Mouse (Mus musculus) stomach, embryonic 16.5 days (tissue): ENCODE results near the gene Mthfd1l. TPM values are rescaled to one million over a fixed set of nuclear protein-coding genes. Genes with fewer than 3 reads are reported as not detected.

Source experiments
- ATAC-seq: fragments of 200-750 bp; cut with Nextera tagmentation; 2 replicates; pipeline ENCODE4 v1.8.0; 2017; ENCODE audit warnings: moderate number of reproducible peaks, moderate TSS enrichment; ENCODE audit not compliant: insufficient read depth, low FRiP score
- H3K27ac ChIP-seq: fragments of 300-500 bp; sonication (generic); 2 replicates; pipeline ENCODE4 v1.5.1; 2014; ENCODE audit warnings: low read length
- H3K27me3 ChIP-seq: fragments of 300-500 bp; sonication (generic); 2 replicates; pipeline ENCODE4 v1.6.1; 2014; ENCODE audit warnings: low read length, control low read depth, mixed read lengths; ENCODE audit not compliant: control insufficient read depth, insufficient read depth
- H3K36me3 ChIP-seq: fragments of 300-500 bp; sonication (generic); 2 replicates; pipeline ENCODE4 v1.6.1; 2014; ENCODE audit warnings: low read length; ENCODE audit not compliant: control insufficient read depth, insufficient read depth
- H3K4me1 ChIP-seq: fragments of 300-500 bp; sonication (generic); 2 replicates; pipeline ENCODE4 v1.6.1; 2014; ENCODE audit warnings: low read length, control low read depth, mixed read lengths; ENCODE audit not compliant: control insufficient read depth, insufficient read depth
- H3K4me2 ChIP-seq: fragments of 300-500 bp; sonication (generic); 2 replicates; pipeline ENCODE4 v1.6.1; 2014; ENCODE audit warnings: low read depth, low read length, mixed read lengths
- H3K4me3 ChIP-seq: fragments of 300-500 bp; sonication (generic); replicated peaks from 2 replicates; pipeline ENCODE4 v1.5.1; 2014; ENCODE audit warnings: mild to moderate bottlenecking, low read length
- H3K9ac ChIP-seq: fragments of 300-500 bp; sonication (generic); 2 replicates; pipeline ENCODE4 v1.6.1; 2014; ENCODE audit warnings: low read length
- H3K9me3 ChIP-seq: fragments of 300-500 bp; sonication (generic); replicated peaks from 2 replicates; pipeline ENCODE4 v1.6.1; 2016; ENCODE audit warnings: low read length, control low read depth; ENCODE audit not compliant: control insufficient read depth
- WGBS: fragments of 180-500 bp; shearing (Covaris S2); extraction: QIAGEN DNeasy Blood & Tissue Kit; methylation state at CpG from one replicate; pipeline ENCODE4 v1.1.7; 2014; 5-methylcytosine and 5-hydroxymethylcytosine counted together
- polyA plus RNA-seq: library from polyadenylated mRNA; unstranded; fragments of >200 nt; fragmentation: Nextera tagmentation; extraction: Ambion mirVana; gene quantifications from 2 replicates; pipeline ENCODE4 v1.2.1, GENCODE M21; 2015

Mthfd1l gene
- polyA plus RNA-seq, 1 experiment from 2014 or later: 14.0 TPM

DNA sequence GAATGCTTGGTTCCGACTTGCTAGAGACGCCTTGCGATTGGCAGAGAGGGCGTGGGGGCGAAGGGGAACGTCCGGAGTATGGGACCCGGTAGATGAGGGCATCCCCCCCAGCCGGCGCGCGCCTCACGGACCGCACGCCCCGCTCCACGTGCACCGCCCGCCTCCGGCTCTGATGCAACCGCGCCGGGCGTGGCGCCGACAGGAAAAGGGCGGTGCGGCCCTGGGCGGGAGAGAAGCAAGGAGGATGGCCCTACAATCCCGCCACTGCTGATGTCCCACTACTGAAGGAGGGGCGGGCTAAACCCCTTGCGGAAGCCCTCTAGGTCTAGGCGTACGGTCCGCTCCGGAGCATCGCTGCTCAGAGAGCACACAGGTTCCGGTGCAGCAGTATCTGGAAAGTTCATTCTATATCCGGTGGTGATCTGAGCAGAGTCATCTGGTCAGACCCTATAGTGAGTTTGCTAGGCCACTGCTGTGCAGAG, 712 bp downstream of the Mthfd1l start:
- peak; percentile 91 for ATAC-seq
- Histone ChIP-seq H3K4me1 (peaks cover 19% of the 10 kb centered on the region; the same call in 1 of the 2 replicates), H3K9me3 (no peaks in the 10 kb centered on the region), H3K9ac (peak overlapping the region; percentile 83), H3K27ac (peak overlapping the region; percentile 93), H3K36me3 (no peaks in the 10 kb centered on the region), H3K4me3 (peak overlapping the region; percentile 76), H3K27me3 (no peaks in the 10 kb centered on the region), H3K4me2 (peak overlapping the region; percentile 58)
- WGBS: under 1% methylated on average over 39 of the region's 39 CpGs

DNA sequence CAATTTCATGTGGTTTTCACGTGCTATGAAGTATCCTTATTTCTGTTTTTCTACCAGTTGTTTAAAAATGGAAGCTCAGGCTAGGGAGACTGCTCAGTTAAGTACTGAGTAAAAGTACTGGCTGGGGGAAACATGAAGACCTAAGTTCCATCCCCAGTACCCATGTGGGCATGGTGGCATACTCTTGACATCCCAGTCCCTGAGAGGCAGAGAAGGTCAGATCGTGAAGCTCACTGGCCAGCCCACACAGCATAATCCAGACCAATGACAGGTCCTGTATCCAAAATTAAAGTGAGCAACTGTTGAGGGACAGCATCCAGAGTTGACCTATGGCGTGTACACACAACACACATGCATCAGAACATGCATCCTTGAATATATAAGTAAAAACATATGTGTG, 1.5 kb downstream of the Mthfd1l start:
- Histone ChIP-seq H3K4me1 (peaks cover 19% of the 10 kb centered on the region; the same call in 1 of the 2 replicates), H3K4me3 (no peak overlapping the region), H3K27ac (no peak overlapping the region), H3K36me3 (no peaks in the 10 kb centered on the region; the same call in 1 of the 2 replicates), H3K9me3 (no peaks in the 10 kb centered on the region), H3K9ac (0 out of 2 replicates have a peak overlapping the region, but pooled peaks have one; percentile 32), H3K4me2 (peak overlapping the region; percentile 58), H3K27me3 (no peaks in the 10 kb centered on the region)
- ATAC-seq: no peak
- WGBS: 65% methylated on average over 3 of the region's 3 CpGs

DNA sequence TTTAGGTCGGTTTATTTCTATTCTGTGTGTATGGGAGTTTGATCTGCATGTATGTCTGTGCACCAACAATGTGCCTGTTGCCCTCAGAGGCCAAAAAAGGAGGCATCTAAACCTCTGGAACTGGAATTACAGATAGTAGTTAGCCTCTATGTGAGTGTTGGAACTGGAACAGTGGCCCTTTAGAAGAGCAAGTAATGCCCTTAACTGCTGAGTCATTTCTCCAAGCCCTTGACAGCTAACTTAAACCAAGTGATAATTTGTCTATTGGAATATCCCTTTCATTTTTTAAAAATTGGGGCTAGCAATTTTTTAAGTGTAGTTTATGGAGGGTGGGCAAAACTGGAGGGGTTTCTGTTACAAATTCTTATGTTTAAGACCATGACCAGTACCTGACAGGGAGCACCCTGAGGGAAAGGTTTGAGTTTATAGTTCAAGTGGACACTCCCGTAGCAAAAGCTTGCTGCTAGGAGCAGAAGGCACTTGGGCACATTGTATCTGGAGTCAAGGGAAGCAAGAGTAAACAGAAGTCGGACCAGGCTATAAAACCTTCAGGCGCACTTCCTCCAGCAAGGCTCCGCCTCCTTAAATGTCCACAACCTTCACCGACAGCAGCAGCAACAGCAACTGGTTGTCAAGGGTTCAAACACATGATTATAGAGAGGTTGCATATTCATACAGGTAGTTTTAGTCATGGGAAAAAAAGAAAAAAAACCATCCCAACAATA, 3.1 kb downstream of the Mthfd1l start:
- Histone ChIP-seq H3K36me3 (peaks cover 12% of the 10 kb centered on the region), H3K4me1 (peaks cover 19% of the 10 kb centered on the region; the same call in 1 of the 2 replicates), H3K27me3 (no peaks in the 10 kb centered on the region), H3K27ac (peak overlapping the region; percentile 2), H3K4me2 (no peak overlapping the region), H3K9ac (no peak overlapping the region), H3K9me3 (no peaks in the 10 kb centered on the region), H3K4me3 (no peak overlapping the region)
- WGBS: 38% methylated on average over 6 of the region's 6 CpGs
- ATAC-seq: no peak

DNA sequence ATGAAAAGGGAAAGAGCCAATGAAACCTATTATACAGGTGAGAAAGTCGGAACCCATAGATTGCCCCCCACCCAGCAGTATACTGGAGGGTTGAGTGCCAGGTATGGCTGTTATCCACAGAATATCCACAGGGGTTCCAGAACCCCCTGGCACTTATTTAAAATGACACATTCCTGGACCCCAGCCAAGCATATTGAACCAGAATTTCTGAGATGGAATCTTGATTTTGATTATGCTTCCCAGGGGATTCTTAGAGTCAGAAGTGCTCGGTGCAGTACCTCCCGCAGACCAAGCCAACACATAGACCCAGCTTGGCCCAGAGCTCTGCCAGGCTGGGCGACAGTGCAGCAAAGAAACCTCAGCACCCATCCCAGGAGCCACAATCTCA, 3.7 kb downstream of the Mthfd1l start:
- Histone ChIP-seq H3K27me3 (no peaks in the 10 kb centered on the region), H3K4me2 (no peak overlapping the region), H3K4me3 (no peak overlapping the region), H3K27ac (no peak overlapping the region), H3K9ac (no peak overlapping the region), H3K4me1 (peaks cover 19% of the 10 kb centered on the region; the same call in 1 of the 2 replicates), H3K36me3 (peaks cover 12% of the 10 kb centered on the region), H3K9me3 (no peaks in the 10 kb centered on the region)
- no peak for ATAC-seq
- WGBS: 78% methylated on average over 4 of the region's 4 CpGs

DNA sequence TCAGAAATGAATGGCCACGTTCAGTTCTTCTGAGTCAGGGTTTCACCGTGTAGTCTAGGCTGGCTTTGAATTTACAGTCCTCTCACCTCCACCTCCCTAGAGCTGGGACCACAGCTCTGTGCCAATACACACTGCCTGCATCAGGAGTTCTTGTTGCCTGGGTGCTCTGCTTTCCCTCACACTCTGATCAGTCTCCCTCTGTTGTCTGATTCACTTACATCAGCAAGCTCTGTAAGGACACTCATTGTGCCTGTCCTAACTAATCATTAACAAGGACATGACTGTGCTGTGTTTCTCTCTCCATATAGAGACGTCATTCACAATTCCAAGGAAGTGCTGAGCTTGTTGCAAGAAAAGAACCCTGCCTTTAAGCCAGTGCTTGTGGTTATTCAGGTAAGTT, 5.4 kb downstream of the Mthfd1l start:
- 0 out of 2 replicates have a peak overlapping the region, but pooled peaks have one; percentile 8 for H3K27ac ChIP-seq
- peaks cover 12% of the 10 kb centered on the region for H3K36me3 ChIP-seq
- H3K27me3 ChIP-seq: no peaks in the 10 kb centered on the region
- no peak overlapping the region for H3K4me2 ChIP-seq
- H3K4me3 ChIP-seq: no peak overlapping the region
- peaks cover 10% of the 10 kb centered on the region; the same call in 1 of the 2 replicates for H3K4me1 ChIP-seq
- no peak overlapping the region for H3K9ac ChIP-seq
- no peaks in the 10 kb centered on the region for H3K9me3 ChIP-seq
- no peak for ATAC-seq
- WGBS: 51% methylated on average over 3 of the region's 3 CpGs

DNA sequence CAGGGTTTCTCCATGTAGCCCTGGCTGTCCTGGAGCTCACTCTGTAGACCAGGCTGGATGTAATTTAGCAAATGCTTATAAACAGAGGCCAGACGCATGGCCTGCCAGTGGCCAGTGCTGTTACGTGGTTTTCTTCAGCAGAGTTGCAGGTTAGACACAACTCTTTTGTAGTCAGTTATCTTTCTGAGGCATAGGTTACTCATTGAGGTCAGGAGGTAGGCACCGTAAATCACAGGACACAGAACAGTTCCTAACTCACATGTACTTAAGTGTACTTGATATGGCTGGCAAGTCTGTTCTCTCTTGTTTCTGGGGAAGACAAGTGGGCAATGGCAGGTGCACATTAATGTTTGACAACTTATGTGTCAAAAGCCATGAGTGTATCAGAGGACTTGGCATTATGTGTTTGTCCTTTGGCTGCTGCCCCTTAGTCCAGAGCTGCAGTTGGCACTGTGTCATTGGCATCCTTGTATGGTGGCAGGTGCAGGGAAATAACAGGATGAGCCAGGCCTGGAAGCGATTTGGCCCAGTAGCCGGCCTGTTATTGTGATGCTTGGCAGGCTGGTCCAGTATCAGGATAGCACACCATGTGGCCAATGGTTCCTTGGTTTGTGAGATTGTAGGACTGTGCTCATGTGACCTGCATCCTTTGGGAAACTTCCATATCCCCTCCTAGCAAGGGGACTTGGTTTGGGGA, 6.0 kb downstream of the Mthfd1l start:
- Histone ChIP-seq H3K9me3 (no peaks in the 10 kb centered on the region), H3K27ac (no peak overlapping the region), H3K9ac (no peak overlapping the region), H3K36me3 (peaks cover 12% of the 10 kb centered on the region), H3K4me3 (no peak overlapping the region), H3K4me2 (no peak overlapping the region), H3K27me3 (no peaks in the 10 kb centered on the region), H3K4me1 (peaks cover 10% of the 10 kb centered on the region; the same call in 1 of the 2 replicates)
- ATAC-seq: no peak
- WGBS: 85% methylated on average over 5 of the region's 5 CpGs

DNA sequence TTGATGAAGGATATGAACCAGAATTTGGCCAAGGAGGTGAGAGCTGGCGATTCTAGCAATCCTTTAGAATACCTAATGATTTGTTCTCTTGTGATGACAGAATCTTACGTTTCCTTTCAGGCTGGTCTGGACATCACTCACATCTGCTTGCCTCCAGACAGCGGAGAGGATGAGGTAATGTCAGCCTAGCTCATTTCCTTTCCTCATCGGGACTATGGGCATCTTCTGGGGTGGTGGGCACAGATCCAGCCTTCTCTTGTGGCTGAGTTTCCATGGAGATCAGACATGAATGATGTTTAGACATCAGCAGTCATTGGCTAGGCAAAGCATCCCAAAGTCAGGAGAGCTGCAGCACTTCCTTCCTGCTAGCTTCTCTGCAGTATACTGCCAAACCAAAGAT, 7.3 kb downstream of the Mthfd1l start:
- 87% methylated on average over 4 of the region's 4 CpGs for WGBS
- no peaks in the 10 kb centered on the region for H3K27me3 ChIP-seq
- H3K4me3 ChIP-seq: no peak overlapping the region
- peaks cover 6% of the 10 kb centered on the region; the same call in 1 of the 2 replicates for H3K4me1 ChIP-seq
- H3K27ac ChIP-seq: no peak overlapping the region
- H3K9me3 ChIP-seq: no peaks in the 10 kb centered on the region
- peaks cover 16% of the 10 kb centered on the region for H3K36me3 ChIP-seq
- H3K4me2 ChIP-seq: no peak overlapping the region
- ATAC-seq: no peak
- H3K9ac ChIP-seq: no peak overlapping the region

DNA sequence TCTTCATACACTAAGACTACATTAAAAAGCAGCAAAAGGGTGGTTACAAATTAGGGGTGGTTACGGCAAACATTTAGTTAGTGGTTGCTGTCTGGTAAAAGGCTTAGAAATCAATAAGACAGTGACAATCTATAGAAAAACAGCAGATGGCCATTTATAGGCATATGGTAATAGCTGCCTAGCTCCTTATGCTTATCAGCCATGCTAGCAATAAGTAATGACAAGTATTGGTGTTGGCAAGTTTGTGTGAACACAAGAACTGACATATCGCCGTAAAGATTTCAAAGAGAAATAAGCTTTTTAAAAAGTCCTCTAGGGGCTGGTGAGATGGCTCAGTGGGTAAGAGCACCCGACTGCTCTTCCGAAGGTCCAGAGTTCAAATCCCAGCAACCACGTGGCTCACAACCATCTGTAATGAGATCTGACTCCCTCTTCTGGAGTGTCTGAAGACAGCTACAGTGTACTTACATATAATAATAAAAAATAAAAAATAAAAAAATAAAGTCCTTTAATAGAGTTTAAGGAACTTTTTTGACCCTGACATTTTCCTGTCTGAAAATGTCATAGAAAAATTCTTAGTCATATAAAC, 17.5 kb downstream of the Mthfd1l start:
- no peak overlapping the region for H3K9ac ChIP-seq
- H3K27me3 ChIP-seq: no peaks in the 10 kb centered on the region
- no peak overlapping the region for H3K27ac ChIP-seq
- ATAC-seq: no peak
- no peaks in the 10 kb centered on the region for H3K4me1 ChIP-seq
- peaks cover 14% of the 10 kb centered on the region for H3K36me3 ChIP-seq
- 93% methylated on average over 6 of the region's 6 CpGs for WGBS
- no peaks in the 10 kb centered on the region for H3K9me3 ChIP-seq
- H3K4me2 ChIP-seq: no peak overlapping the region
- no peak overlapping the region for H3K4me3 ChIP-seq
